Mouse (Mus musculus) frontal cortex, postnatal 10 days (tissue): ENCODE results near the gene Prdx6b.

Experiments
- DNase-seq, 2 experiments: peaks; one replicate each; pipeline ENCODE4 v3.0.0; 2022; ENCODE audit warnings: low spot score in 2 of 2, mixed read lengths in 1 of 2

Gene Prdx6b

DNA sequence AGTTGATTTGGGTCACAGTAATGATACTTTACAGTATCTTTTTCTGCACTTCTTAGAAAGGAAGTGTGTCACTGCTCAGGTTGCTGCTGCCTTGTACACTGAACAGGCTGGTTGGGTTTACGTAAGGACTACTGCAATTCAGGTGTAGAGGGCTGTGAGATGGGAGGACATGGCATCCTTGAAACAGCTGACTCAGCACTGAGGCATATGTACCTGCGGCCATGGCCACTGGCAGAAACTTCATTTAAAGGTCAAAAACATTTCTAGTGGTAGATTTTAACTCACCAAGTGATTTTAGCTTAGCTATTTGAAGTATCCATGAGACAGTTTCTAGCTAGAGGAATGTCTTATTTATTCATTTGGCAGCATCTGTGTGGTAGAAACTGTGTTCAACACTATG lies 33.5 kb downstream of the Prdx6b start:
- no peak for DNase-seq

DNA sequence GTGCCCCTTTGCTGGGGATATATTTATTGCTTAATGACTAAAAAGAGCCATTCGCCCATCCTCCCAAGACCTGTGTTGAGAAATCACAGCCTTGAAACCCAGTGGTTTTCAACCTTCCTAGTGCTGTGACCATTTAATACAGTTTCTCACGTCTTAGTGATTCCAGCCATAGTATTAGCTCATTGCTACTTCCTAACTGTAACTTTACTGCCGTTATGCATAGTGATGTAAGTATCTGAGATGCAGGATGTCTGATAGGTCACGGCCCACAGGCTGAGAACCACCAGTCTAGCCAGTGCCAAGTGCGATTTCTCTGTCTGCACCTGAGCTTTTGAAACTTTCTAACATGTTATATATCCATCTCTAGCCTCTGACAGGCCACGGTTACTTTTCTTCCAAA lies 35.0 kb downstream of the Prdx6b start:
- DNase-seq = no peak

DNA sequence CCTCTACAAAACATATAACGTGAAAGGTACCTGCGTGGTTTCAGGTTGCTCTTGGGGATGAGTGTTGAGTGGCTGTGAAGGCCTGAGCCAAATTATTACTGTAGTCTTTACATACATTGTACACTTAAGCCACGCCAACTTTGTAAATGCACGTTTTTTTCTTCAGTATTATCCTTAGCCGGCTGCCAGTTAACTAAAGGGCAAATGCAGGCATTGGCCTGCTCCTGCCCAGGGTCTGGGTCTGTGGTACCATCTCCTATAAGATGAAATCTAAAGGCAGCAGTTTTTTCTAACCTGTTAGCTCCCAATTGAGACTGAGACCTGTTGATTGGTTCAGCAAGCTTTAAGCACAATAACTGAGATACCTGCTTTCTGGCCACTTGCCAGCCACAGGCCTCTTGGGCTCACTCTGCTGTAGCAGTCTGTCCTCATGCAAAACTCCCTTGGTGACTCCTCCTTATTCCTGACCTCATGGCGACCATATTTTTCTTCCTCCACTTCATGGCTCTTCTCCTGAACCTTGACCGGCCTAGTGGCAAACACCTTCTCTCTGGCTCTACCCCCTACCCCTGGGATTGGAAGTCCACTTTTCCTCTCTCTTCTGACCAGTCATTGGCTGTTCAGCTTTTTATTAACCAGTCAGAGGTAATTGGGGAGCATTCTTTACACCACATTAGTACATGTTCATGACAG lies 36.8 kb downstream of the Prdx6b start:
- no peak for DNase-seq

DNA sequence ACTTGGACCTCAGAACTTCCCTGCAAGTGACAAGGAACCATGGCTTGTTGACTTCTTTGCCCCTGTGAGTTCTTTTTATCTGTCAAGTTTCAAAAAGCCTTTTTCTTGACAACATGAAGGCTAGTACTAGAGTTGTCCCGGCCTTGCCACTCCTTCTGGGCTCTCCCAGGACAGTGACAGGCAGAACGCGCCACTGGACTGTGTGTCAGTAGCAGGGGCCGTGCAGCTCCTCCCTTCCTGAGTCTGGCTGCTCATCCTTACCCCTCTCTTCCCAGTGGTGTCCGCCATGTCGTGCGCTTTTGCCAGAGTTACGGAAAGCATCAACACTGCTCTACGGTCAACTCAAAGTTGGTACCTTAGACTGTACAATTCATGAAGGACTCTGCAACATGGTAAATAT lies 48.3 kb downstream of the Prdx6b start:
- DNase-seq = no peak
